Mouse (Mus musculus): ENCODE measurements at regions not wholly inside any gene's neighbourhood (a gene's known extent, or its start where the extent isn't known, plus 50 kb on each side); places are given as distances from the start of the nearest gene placed in this dataset.
"Not testable (repeated sequence)": the region's sequence is repeated elsewhere in the genome, so short reads cannot be mapped to it uniquely, and the experiment has no call there.

DNA sequence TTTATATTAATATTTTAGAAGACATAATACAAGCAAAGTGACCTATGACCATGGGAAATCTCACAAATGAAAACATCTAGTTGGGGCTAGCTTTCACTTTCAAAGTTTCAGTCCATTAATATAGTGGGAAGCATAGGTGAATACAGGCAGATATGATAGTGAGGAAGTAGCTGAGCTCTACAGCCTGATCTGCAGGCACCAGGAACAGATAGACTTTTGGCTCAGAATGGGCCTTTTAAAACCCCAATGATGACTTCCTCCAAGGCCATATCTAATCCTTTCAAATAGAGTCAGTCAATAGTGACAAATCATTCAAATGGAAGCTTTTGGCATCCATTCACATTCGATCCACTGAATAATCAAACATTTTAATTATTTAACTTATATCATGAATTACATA is 581.6 kb upstream of the Pcdh17 start:
- DNase-seq: no peak

DNA sequence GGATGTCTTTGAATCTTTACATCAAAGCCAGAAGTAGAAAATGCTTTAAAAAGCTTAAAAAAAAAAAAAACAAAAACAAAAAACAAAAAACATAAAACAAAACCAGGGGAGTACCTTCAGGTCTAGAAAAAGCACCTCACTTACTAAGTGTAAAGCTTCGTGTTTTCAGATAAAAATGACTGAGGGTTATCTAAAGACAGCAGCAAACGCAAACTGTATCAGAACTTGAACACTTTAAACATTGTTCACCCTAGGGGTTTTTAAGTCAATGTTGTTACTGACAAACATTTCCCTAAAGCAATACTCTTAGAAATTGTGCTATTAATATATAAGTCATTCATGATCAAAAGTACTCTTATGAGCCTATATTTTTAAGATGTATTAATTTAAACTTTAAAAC is 580.7 kb upstream of the Pcdh17 start:
- no peak for DNase-seq

DNA sequence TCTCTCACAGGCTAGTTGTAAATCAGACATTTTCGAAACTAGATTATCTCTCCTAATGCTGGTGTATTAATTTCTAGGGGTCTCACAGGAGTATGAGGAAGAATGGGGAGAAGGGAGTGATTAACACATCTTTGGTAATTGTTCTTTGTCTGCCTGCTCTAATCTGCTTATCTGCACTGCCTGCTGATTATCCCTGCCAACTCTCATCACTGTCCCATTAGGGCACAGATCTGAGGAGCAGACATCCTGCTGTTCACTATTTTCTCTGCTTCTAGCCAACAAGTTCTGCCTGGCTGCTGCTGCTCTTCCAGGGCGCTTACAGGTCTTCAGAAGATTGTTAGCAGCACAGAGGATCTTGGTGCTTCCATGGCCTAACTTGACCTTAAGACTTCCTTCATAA is 557.0 kb upstream of the Pcdh17 start:
- DNase-seq: no peak

DNA sequence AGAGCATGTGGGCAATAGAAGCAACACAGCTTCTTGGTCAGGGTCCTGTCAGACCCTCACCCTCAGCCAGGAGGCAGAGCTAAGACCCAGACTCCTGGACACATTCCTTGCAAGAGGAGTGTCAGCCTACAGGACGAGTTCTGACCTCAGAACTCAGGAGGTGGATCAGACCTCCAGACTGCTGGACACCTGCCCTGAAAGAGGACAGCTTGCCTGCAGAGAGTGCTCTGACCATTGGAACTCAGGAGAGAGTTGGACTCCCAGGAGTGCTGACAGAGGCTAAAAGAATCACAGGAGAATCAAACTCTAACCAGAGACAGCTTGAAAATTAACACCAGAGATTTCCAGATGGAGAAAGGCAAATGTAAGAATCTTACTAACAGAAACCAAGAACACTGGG is 542.7 kb upstream of the Pcdh17 start:
- DNase-seq: not testable (repeated sequence)

DNA sequence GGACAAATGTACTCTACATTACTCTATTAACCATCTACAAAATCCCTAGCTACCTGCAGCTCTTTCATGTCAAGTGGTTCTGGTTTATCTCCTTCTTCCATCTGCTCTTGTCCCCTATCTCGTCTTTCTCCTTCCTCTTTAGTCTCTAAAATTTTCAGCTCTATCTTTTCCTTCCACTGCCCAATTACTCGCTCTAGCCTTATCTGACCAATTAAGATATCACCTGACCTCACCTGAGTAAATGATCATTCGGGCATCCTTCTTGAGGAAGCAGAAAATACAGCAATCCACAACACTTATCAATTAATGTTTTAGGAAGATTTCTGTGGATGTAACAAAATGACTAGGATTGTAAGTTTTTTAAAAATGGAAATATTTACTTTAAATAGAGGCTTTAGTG is 500.3 kb upstream of the Pcdh17 start:
- no peak for DNase-seq

DNA sequence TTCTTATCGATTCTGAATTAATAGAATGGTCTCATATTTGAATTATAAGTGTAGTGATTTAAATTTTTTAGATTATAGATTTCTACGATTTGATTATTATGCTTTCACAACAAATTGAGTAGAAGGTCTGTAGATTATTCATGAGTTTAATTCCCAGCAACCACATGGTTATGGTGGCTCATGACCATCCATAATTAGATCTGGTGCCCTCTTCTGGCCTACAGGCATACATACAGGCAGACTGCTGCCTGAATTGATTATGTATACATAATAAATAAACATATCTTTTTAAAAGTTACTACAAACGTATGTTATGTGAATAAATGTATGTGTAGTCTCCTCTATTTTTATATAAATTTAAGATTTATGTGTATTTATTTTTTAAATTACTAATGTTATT is 499.2 kb upstream of the Pcdh17 start:
- DNase-seq: no peak

DNA sequence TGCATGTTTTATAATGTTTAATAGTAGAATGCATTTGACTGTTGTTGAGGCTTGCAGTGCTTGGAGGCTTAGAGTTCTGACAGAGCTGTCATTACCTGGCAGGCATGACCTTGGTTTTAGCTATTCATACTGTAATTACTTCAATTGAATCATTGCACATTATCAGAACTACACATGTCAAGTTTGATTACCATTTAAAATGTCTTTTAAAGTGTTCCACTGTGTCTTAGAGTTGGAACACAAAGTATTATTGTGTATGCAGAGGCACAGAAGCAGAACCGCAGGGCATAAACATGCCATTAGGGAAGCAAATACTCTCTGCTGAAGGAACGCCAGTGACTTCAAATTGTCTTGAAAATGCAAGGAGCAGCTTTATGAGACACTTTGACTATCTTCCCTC is 493.7 kb upstream of the Pcdh17 start:
- DNase-seq: no peak

DNA sequence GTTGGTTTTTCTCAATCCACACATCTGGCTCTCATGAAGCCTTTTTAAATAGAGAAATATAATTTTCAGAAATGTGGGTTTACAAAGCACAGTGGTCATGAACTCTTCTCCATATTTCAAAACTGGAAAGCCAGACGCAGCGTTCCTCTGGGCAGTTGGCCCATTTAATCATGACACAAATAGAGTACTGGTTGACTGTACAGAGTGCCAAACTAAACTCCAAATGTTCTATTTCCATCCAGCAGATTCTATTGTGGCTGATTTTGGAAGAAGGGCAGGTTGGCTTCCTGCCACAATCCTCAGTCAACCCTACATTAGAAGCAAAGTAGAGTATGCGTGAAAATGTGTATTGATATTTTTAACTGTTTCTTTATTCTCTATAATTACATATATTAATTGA is 484.3 kb upstream of the Pcdh17 start:
- DNase-seq: peak; percentile 67

DNA sequence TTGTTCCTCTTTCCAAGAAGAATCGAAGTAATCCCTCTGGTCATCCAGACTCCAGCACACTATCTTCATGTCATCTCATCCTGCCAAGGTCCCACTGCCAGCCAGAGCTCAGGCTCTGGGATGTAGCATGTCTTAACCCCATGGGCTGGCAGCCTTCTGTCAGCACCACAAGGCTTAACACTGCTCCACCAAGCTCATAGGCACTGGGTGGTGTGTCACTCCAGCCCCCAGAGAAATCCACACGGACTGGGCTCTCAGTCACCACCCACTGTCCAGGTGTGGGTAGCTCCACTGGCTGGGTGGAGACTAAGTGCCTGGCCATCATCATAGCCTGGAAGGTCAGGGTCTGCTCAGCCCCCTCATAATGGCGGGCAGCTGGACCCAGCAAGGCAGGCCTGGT is 459.8 kb upstream of the Pcdh17 start:
- no peak for DNase-seq
